Mouse (Mus musculus): ENCODE results near the gene Gast.

DNA sequence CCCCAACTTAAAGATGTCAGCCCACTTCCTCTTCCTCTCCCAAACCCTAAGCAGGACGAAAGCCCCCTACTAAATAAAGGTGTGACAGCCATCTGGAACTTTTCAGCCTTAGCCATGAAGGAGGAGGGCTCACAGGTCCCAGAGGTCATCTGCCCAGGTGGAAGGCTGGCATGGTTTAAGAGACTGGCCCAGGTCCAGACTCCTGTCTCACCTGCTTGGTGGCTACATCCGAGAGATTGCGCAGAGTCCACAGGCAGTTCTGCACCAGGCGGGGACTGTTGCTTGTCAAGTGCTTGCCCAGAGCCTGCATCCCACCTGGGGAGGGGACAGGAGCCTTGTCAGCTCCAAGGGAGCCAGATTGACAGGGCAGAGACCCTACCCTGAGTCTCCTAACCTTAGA lies 45.1 kb downstream of the Gast start:
- TF ChIP-seq CTCF (IDR thresholded peaks at IDR 0.05; ENCODE audit: low read depth) (no peak), EP300 (IDR thresholded peaks at IDR 0.05; ENCODE audit: low read depth) (no peak)
